Mouse (Mus musculus) kidney, embryonic 14.5 days (tissue): Measurements from ENCODE around the gene Nle1. TPM values are rescaled to one million over a fixed set of nuclear protein-coding genes. Genes with fewer than 3 reads are reported as not detected.

Source experiments
- ATAC-seq: fragments of 200-750 bp; cut with Nextera tagmentation; 2 replicates; pipeline ENCODE4 v1.8.0; 2017; ENCODE audit warnings: moderate number of reproducible peaks, mild to moderate bottlenecking, moderate TSS enrichment, moderate library complexity; ENCODE audit not compliant: low FRiP score, low TSS enrichment
- H3K27ac ChIP-seq: fragments of 300-500 bp; sonication (generic); 2 replicates; pipeline ENCODE4 v1.5.1; 2014; ENCODE audit warnings: low read depth, mild to moderate bottlenecking, low read length, moderate library complexity, mixed read lengths
- H3K27me3 ChIP-seq: fragments of 300-500 bp; sonication (generic); 2 replicates; pipeline ENCODE4 v1.6.1; 2014; ENCODE audit warnings: mild to moderate bottlenecking, low read length; ENCODE audit not compliant: control insufficient read depth, insufficient read depth
- H3K36me3 ChIP-seq: fragments of 300-500 bp; sonication (generic); 2 replicates; pipeline ENCODE4 v1.6.1; 2014; ENCODE audit warnings: low read length, mixed read lengths; ENCODE audit not compliant: control insufficient read depth, insufficient read depth
- H3K4me1 ChIP-seq: fragments of 300-500 bp; sonication (generic); 2 replicates; pipeline ENCODE4 v1.6.1; 2014; ENCODE audit warnings: low read length, mixed read lengths; ENCODE audit not compliant: control insufficient read depth, insufficient read depth
- H3K4me2 ChIP-seq: fragments of 300-500 bp; sonication (generic); replicated peaks from 2 replicates; pipeline ENCODE4 v1.6.1; 2014; ENCODE audit warnings: low read depth, mild to moderate bottlenecking, low read length
- H3K4me3 ChIP-seq: fragments of 300-500 bp; sonication (generic); 2 replicates; pipeline ENCODE4 v1.5.1; 2014; ENCODE audit warnings: mild to moderate bottlenecking, low read length
- H3K9ac ChIP-seq: fragments of 300-500 bp; sonication (generic); 2 replicates; pipeline ENCODE4 v1.6.1; 2014; ENCODE audit warnings: low read depth, mild to moderate bottlenecking, low read length, moderate library complexity
- H3K9me3 ChIP-seq: fragments of 300-500 bp; sonication (generic); 2 replicates; pipeline ENCODE4 v1.6.1; 2016; ENCODE audit warnings: low read length; ENCODE audit not compliant: control insufficient read depth
- WGBS: fragments of 180-500 bp; shearing (Covaris S2); extraction: QIAGEN DNeasy Blood & Tissue Kit; methylation state at CpG from one replicate; pipeline ENCODE4 v1.1.7; 2014; 5-methylcytosine and 5-hydroxymethylcytosine counted together
- polyA plus RNA-seq: library from polyadenylated mRNA; unstranded; fragments of >200 nt; fragmentation: Nextera tagmentation; extraction: Ambion mirVana; gene quantifications from 2 replicates; pipeline ENCODE4 v1.2.1, GENCODE M21; 2014

Nle1 gene
- polyA plus RNA-seq, 1 experiment from 2014 or later, result 33.7 TPM

- 0 out of 2 replicates have a peak, but pooled peaks cover 3% of the 10 kb centered on the region for H3K36me3 ChIP-seq
- no peaks in the 10 kb centered on the region for H3K9me3 ChIP-seq
- no peak overlapping the region for H3K27ac ChIP-seq
- no peak overlapping the region for H3K4me2 ChIP-seq
- ATAC-seq, result no peak
- WGBS, result 46% methylated on average over 8 of the region's 8 CpGs
- H3K4me1 ChIP-seq, result no peaks in the 10 kb centered on the region
- no peaks in the 10 kb centered on the region for H3K27me3 ChIP-seq
- no peak overlapping the region for H3K4me3 ChIP-seq
- no peak overlapping the region for H3K9ac ChIP-seq
These were observed 25.0 kb downstream of the Nle1 start for GRCm38 (mm10) chr11:82883180-82883579.

- Histone ChIP-seq H3K27ac (no peak overlapping the region), H3K27me3 (no peaks in the 10 kb centered on the region), H3K4me3 (no peak overlapping the region), H3K9me3 (no peaks in the 10 kb centered on the region), H3K36me3 (0 out of 2 replicates have a peak, but pooled peaks cover 3% of the 10 kb centered on the region), H3K4me1 (no peaks in the 10 kb centered on the region), H3K4me2 (no peak overlapping the region), H3K9ac (no peak overlapping the region)
- peak; percentile 84 for ATAC-seq
- WGBS, result 45% methylated on average over 7 of the region's 7 CpGs
These were observed 30.4 kb downstream of the Nle1 start for GRCm38 (mm10) chr11:82877726-82878344.

- no peaks in the 10 kb centered on the region for H3K36me3 ChIP-seq
- no peak overlapping the region for H3K27ac ChIP-seq
- H3K27me3 ChIP-seq, result no peaks in the 10 kb centered on the region
- no peak overlapping the region for H3K4me3 ChIP-seq
- no peak overlapping the region for H3K9ac ChIP-seq
- no peaks in the 10 kb centered on the region for H3K4me1 ChIP-seq
- ATAC-seq, result no peak
- 92% methylated on average over 5 of the region's 5 CpGs for WGBS
- H3K9me3 ChIP-seq, result no peaks in the 10 kb centered on the region
- no peak overlapping the region for H3K4me2 ChIP-seq
These were observed 32.6 kb downstream of the Nle1 start for GRCm38 (mm10) chr11:82875631-82876030.

GRCm38 (mm10) chr11:82874924-82875323 lies 33.3 kb downstream of the Nle1 start:
- no peak for ATAC-seq
- Histone ChIP-seq H3K27me3 (no peaks in the 10 kb centered on the region), H3K4me2 (no peak overlapping the region), H3K4me3 (no peak overlapping the region), H3K36me3 (no peaks in the 10 kb centered on the region), H3K4me1 (0 out of 2 replicates have a peak, but pooled peaks cover 1% of the 10 kb centered on the region), H3K9ac (no peak overlapping the region), H3K27ac (no peak overlapping the region), H3K9me3 (no peaks in the 10 kb centered on the region)
- 70% methylated on average over 5 of the region's 5 CpGs for WGBS

GRCm38 (mm10) chr11:82871031-82871446 lies 37.2 kb downstream of the Nle1 start, which contains the start of gene Rffl:
Rffl (minus strand) TSS chr11:82871210.
- Histone ChIP-seq H3K27me3 (no peaks in the 10 kb centered on the region), H3K4me3 (peak within 1 kb of the TSS; percentile 89), H3K4me1 (0 out of 2 replicates have a peak, but pooled peaks cover 3% of the 10 kb centered on the region), H3K27ac (peak within 1 kb of the TSS; percentile 82), H3K36me3 (no peaks in the 10 kb centered on the region), H3K4me2 (peak within 1 kb of the TSS; percentile 69), H3K9me3 (no peaks in the 10 kb centered on the region), H3K9ac (peak within 1 kb of the TSS; percentile 76)
- 0% methylated on average over 29 of the region's 43 CpGs for WGBS
- ATAC-seq, result peak; percentile 97

- Histone ChIP-seq H3K36me3 (no peaks in the 10 kb centered on the region), H3K27me3 (no peaks in the 10 kb centered on the region), H3K9ac (peak overlapping the region; percentile 76), H3K27ac (peak overlapping the region; percentile 82), H3K4me2 (peak overlapping the region; percentile 69), H3K9me3 (no peaks in the 10 kb centered on the region), H3K4me3 (peak overlapping the region; percentile 89), H3K4me1 (0 out of 2 replicates have a peak, but pooled peaks cover 3% of the 10 kb centered on the region)
- WGBS, result 2% methylated on average over 36 of the region's 36 CpGs
- peak; percentile 81 for ATAC-seq
These were observed 37.8 kb downstream of the Nle1 start for GRCm38 (mm10) chr11:82870173-82871030.

- Histone ChIP-seq H3K4me1 (0 out of 2 replicates have a peak, but pooled peaks cover 3% of the 10 kb centered on the region), H3K27me3 (no peaks in the 10 kb centered on the region), H3K4me3 (peak overlapping the region; percentile 89), H3K4me2 (peak overlapping the region; percentile 69), H3K27ac (peak overlapping the region; percentile 82; the same call in 1 of the 2 replicates), H3K9ac (peak overlapping the region; percentile 76; the same call in 1 of the 2 replicates), H3K36me3 (no peaks in the 10 kb centered on the region), H3K9me3 (no peaks in the 10 kb centered on the region)
- 57% methylated on average over 9 of the region's 9 CpGs for WGBS
- no peak for ATAC-seq
These were observed 38.6 kb downstream of the Nle1 start for GRCm38 (mm10) chr11:82869506-82870172.

- no peaks in the 10 kb centered on the region for H3K9me3 ChIP-seq
- H3K9ac ChIP-seq, result no peak overlapping the region
- no peak for ATAC-seq
- H3K27ac ChIP-seq, result no peak overlapping the region
- H3K4me2 ChIP-seq, result no peak overlapping the region
- H3K36me3 ChIP-seq, result no peaks in the 10 kb centered on the region
- H3K4me1 ChIP-seq, result 0 out of 2 replicates have a peak, but pooled peaks cover 3% of the 10 kb centered on the region
- WGBS, result 85% methylated on average over 5 of the region's 5 CpGs
- H3K27me3 ChIP-seq, result no peaks in the 10 kb centered on the region
- no peak overlapping the region for H3K4me3 ChIP-seq
These were observed 40.3 kb downstream of the Nle1 start for GRCm38 (mm10) chr11:82867956-82868355.
